Mouse (Mus musculus): Measurements from ENCODE around the gene Gm11084. TPM values are rescaled to one million over a fixed set of nuclear protein-coding genes. Genes with fewer than 3 reads are reported as not detected.

Gm11084 gene
- not detected in 2 replicates for polyA plus RNA-seq (2014; fragmentation: Nextera tagmentation; extraction: Ambion mirVana)

GRCm38 (mm10) chr2:72986616-72987015 lies at the start of gene Gm11084:
Gene Gm11084 (minus strand): TSS chr2:72986716.
- no peaks in the 10 kb centered on the region for H3K36me3 ChIP-seq (ENCODE audit: control insufficient read depth, insufficient read depth, low read length)
- H3K27me3 ChIP-seq (ENCODE audit: control insufficient read depth, insufficient read depth, low read length), result no peaks in the 10 kb centered on the region
- H3K9me3 ChIP-seq (replicated peaks; ENCODE audit: control insufficient read depth, low read length), result no peaks in the 10 kb centered on the region
- no peak within 1 kb of the TSS for H3K4me3 ChIP-seq (ENCODE audit: low read depth, low read length)
- ATAC-seq (replicated peaks; ENCODE audit: insufficient number of reproducible peaks, low FRiP score, low TSS enrichment), result no peak
- 90% methylated on average over 5 of the region's 5 CpGs for WGBS (ENCODE audit: insufficient replicate concordance)
- no peaks in the 10 kb centered on the region for H3K4me1 ChIP-seq (ENCODE audit: control insufficient read depth, insufficient read depth, low read length)
- no peak within 1 kb of the TSS for H3K27ac ChIP-seq (ENCODE audit: low read depth, low read length)
- H3K9ac ChIP-seq (ENCODE audit: low read depth, low read length), result no peak within 1 kb of the TSS
- H3K4me2 ChIP-seq, result no peak within 1 kb of the TSS

- ATAC-seq (replicated peaks; ENCODE audit: insufficient number of reproducible peaks, low FRiP score, low TSS enrichment), result no peak
- Histone ChIP-seq H3K9ac (ENCODE audit: low read depth, low read length) (no peak overlapping the region), H3K27ac (ENCODE audit: low read depth, low read length) (no peak overlapping the region), H3K4me2 (no peak overlapping the region), H3K9me3 (replicated peaks; ENCODE audit: control insufficient read depth, low read length) (no peaks in the 10 kb centered on the region), H3K27me3 (ENCODE audit: control insufficient read depth, insufficient read depth, low read length) (no peaks in the 10 kb centered on the region), H3K4me1 (ENCODE audit: control insufficient read depth, insufficient read depth, low read length) (no peaks in the 10 kb centered on the region), H3K4me3 (ENCODE audit: low read depth, low read length) (no peak overlapping the region), H3K36me3 (ENCODE audit: control insufficient read depth, insufficient read depth, low read length) (no peaks in the 10 kb centered on the region)
- 81% methylated on average over 7 of the region's 7 CpGs for WGBS (ENCODE audit: insufficient replicate concordance)
Observed at GRCm38 (mm10) chr2:73031061-73032055, 44.8 kb upstream of the Gm11084 start.

GRCm38 (mm10) chr2:73029846-73030245 lies 43.3 kb upstream of the Gm11084 start:
- WGBS (ENCODE audit: insufficient replicate concordance), result 82% methylated on average over 3 of the region's 3 CpGs

GRCm38 (mm10) chr2:73028019-73028418 lies 41.5 kb upstream of the Gm11084 start:
- no peak overlapping the region for H3K4me2 ChIP-seq
- no peak overlapping the region for H3K4me3 ChIP-seq (ENCODE audit: low read depth, low read length)
- no peak for ATAC-seq (replicated peaks; ENCODE audit: insufficient number of reproducible peaks, low FRiP score, low TSS enrichment)
- H3K27me3 ChIP-seq (ENCODE audit: control insufficient read depth, insufficient read depth, low read length), result no peaks in the 10 kb centered on the region
- H3K4me1 ChIP-seq (ENCODE audit: control insufficient read depth, insufficient read depth, low read length), result no peaks in the 10 kb centered on the region
- H3K36me3 ChIP-seq (ENCODE audit: control insufficient read depth, insufficient read depth, low read length), result no peaks in the 10 kb centered on the region
- no peak overlapping the region for H3K9ac ChIP-seq (ENCODE audit: low read depth, low read length)
- no peak overlapping the region for H3K27ac ChIP-seq (ENCODE audit: low read depth, low read length)
- H3K9me3 ChIP-seq (replicated peaks; ENCODE audit: control insufficient read depth, low read length), result no peaks in the 10 kb centered on the region
- WGBS (ENCODE audit: insufficient replicate concordance), result 68% methylated on average over 3 of the region's 3 CpGs

More at GRCm38 (mm10) chr2:73029846-73030245, 43.3 kb upstream of the Gm11084 start:
- no peaks in the 10 kb centered on the region for H3K27me3 ChIP-seq (ENCODE audit: control insufficient read depth, insufficient read depth, low read length)
- no peaks in the 10 kb centered on the region for H3K36me3 ChIP-seq (ENCODE audit: control insufficient read depth, insufficient read depth, low read length)
- H3K9me3 ChIP-seq (replicated peaks; ENCODE audit: control insufficient read depth, low read length), result no peaks in the 10 kb centered on the region
- H3K9ac ChIP-seq (ENCODE audit: low read depth, low read length), result no peak overlapping the region
- H3K27ac ChIP-seq (ENCODE audit: low read depth, low read length), result no peak overlapping the region
- ATAC-seq (replicated peaks; ENCODE audit: insufficient number of reproducible peaks, low FRiP score, low TSS enrichment), result no peak
- no peaks in the 10 kb centered on the region for H3K4me1 ChIP-seq (ENCODE audit: control insufficient read depth, insufficient read depth, low read length)
- no peak overlapping the region for H3K4me2 ChIP-seq
- H3K4me3 ChIP-seq (ENCODE audit: low read depth, low read length), result no peak overlapping the region

- no peak overlapping the region for H3K4me2 ChIP-seq
- H3K27ac ChIP-seq (ENCODE audit: low read depth, low read length), result no peak overlapping the region
- no peak overlapping the region for H3K9ac ChIP-seq (ENCODE audit: low read depth, low read length)
- no peaks in the 10 kb centered on the region for H3K4me1 ChIP-seq (ENCODE audit: control insufficient read depth, insufficient read depth, low read length)
- ATAC-seq (replicated peaks; ENCODE audit: insufficient number of reproducible peaks, low FRiP score, low TSS enrichment), result no peak
- no peak overlapping the region for H3K4me3 ChIP-seq (ENCODE audit: low read depth, low read length)
- WGBS (ENCODE audit: insufficient replicate concordance), result 59% methylated on average over 3 of the region's 3 CpGs
- H3K9me3 ChIP-seq (replicated peaks; ENCODE audit: control insufficient read depth, low read length), result no peaks in the 10 kb centered on the region
- no peaks in the 10 kb centered on the region for H3K36me3 ChIP-seq (ENCODE audit: control insufficient read depth, insufficient read depth, low read length)
- H3K27me3 ChIP-seq (ENCODE audit: control insufficient read depth, insufficient read depth, low read length), result no peaks in the 10 kb centered on the region
Observed at GRCm38 (mm10) chr2:73027126-73027525, 40.6 kb upstream of the Gm11084 start.

- Histone ChIP-seq H3K9me3 (replicated peaks; ENCODE audit: control insufficient read depth, low read length) (no peaks in the 10 kb centered on the region), H3K4me1 (ENCODE audit: control insufficient read depth, insufficient read depth, low read length) (0 out of 2 replicates have a peak, but pooled peaks cover 4% of the 10 kb centered on the region), H3K27me3 (ENCODE audit: control insufficient read depth, insufficient read depth, low read length) (no peaks in the 10 kb centered on the region), H3K9ac (ENCODE audit: low read depth, low read length) (no peak overlapping the region), H3K27ac (ENCODE audit: low read depth, low read length) (no peak overlapping the region), H3K36me3 (ENCODE audit: control insufficient read depth, insufficient read depth, low read length) (no peaks in the 10 kb centered on the region), H3K4me2 (no peak overlapping the region), H3K4me3 (ENCODE audit: low read depth, low read length) (no peak overlapping the region)
- WGBS (ENCODE audit: insufficient replicate concordance), result 43% methylated on average over 6 of the region's 6 CpGs
- peak; percentile 80 for ATAC-seq (replicated peaks; ENCODE audit: insufficient number of reproducible peaks, low FRiP score, low TSS enrichment)
Observed at GRCm38 (mm10) chr2:73023803-73024202, 37.3 kb upstream of the Gm11084 start.

GRCm38 (mm10) chr2:73021046-73021445 lies 34.5 kb upstream of the Gm11084 start:
- no peak for ATAC-seq (replicated peaks; ENCODE audit: insufficient number of reproducible peaks, low FRiP score, low TSS enrichment)
- Histone ChIP-seq H3K36me3 (ENCODE audit: control insufficient read depth, insufficient read depth, low read length) (no peaks in the 10 kb centered on the region), H3K9me3 (replicated peaks; ENCODE audit: control insufficient read depth, low read length) (no peaks in the 10 kb centered on the region), H3K27ac (ENCODE audit: low read depth, low read length) (no peak overlapping the region), H3K9ac (ENCODE audit: low read depth, low read length) (no peak overlapping the region), H3K4me1 (ENCODE audit: control insufficient read depth, insufficient read depth, low read length) (0 out of 2 replicates have a peak, but pooled peaks cover 4% of the 10 kb centered on the region), H3K27me3 (ENCODE audit: control insufficient read depth, insufficient read depth, low read length) (no peaks in the 10 kb centered on the region), H3K4me3 (ENCODE audit: low read depth, low read length) (no peak overlapping the region), H3K4me2 (no peak overlapping the region)
- WGBS (ENCODE audit: insufficient replicate concordance), result 61% methylated on average over 6 of the region's 6 CpGs

GRCm38 (mm10) chr2:73019371-73020146 lies 33.0 kb upstream of the Gm11084 start:
- no peaks in the 10 kb centered on the region for H3K9me3 ChIP-seq (replicated peaks; ENCODE audit: control insufficient read depth, low read length)
- 54% methylated on average over 9 of the region's 9 CpGs for WGBS (ENCODE audit: insufficient replicate concordance)
- H3K4me2 ChIP-seq, result no peak overlapping the region
- H3K4me3 ChIP-seq (ENCODE audit: low read depth, low read length), result no peak overlapping the region
- 0 out of 2 replicates have a peak overlapping the region, but pooled peaks have one; percentile 1 for H3K27ac ChIP-seq (ENCODE audit: low read depth, low read length)
- 0 out of 2 replicates have a peak, but pooled peaks cover 4% of the 10 kb centered on the region for H3K4me1 ChIP-seq (ENCODE audit: control insufficient read depth, insufficient read depth, low read length)
- no peaks in the 10 kb centered on the region for H3K36me3 ChIP-seq (ENCODE audit: control insufficient read depth, insufficient read depth, low read length)
- H3K27me3 ChIP-seq (ENCODE audit: control insufficient read depth, insufficient read depth, low read length), result no peaks in the 10 kb centered on the region
- no peak overlapping the region for H3K9ac ChIP-seq (ENCODE audit: low read depth, low read length)
- ATAC-seq (replicated peaks; ENCODE audit: insufficient number of reproducible peaks, low FRiP score, low TSS enrichment), result 0 out of 2 replicates have a peak, but pooled peaks have one; percentile 22
